Mouse (Mus musculus): ENCODE data around the gene Med12l. TPM values are rescaled to one million over a fixed set of nuclear protein-coding genes. Genes with fewer than 3 reads are reported as not detected.

Gene Med12l
- total and polyA plus RNA-seq, 3 experiments = 0.93 to 2.0 (median 1.5) TPM

- TF ChIP-seq RCOR1 (conservative IDR thresholded peaks at IDR 0.05; ENCODE audit: low read depth, low read length) (no peak), POLR2A (IDR thresholded peaks at IDR 0.05; ENCODE audit: low read depth, low read length) (no peak), SIN3A (IDR thresholded peaks at IDR 0.05; ENCODE audit: low read length) (no peak; the same call in 1 of the 2 replicates)
Observed at GRCm38 (mm10) chr3:59080293-59080916, 74.8 kb downstream of the Med12l start (continued).

GRCm38 (mm10) chr3:59080919-59081318 lies 75.3 kb downstream of the Med12l start:
- in situ Hi-C loops (cut with MboI; ENCODE audit: low pct_ligation_motif_present, low pct_unique_long_range_greater_than_20kb, low sequenced_read_pairs) = loop anchor here (5.0 kb wide), 1 partner anchor 36 kb away; no protein-coding TSS in a partner anchor
- TF ChIP-seq TCF12 (IDR thresholded peaks at IDR 0.05; ENCODE audit: low read depth, low read length) = peak; percentile 95
- peak; percentile 86 for TF ChIP-seq IRF4 (IDR thresholded peaks at IDR 0.05; ENCODE audit: low read depth, low read length)
- no peak for TF ChIP-seq UBTF (IDR thresholded peaks at IDR 0.05; ENCODE audit: low read depth, low read length)
- no peak for TF ChIP-seq GABPA (IDR thresholded peaks at IDR 0.05; ENCODE audit: insufficient replicate concordance, low read depth, low read length)
- 0 out of 2 replicates have a peak, but pooled peaks have one; percentile 50 for TF ChIP-seq TBP (conservative IDR thresholded peaks at IDR 0.05; ENCODE audit: low read depth, low read length)
- no peak for TF ChIP-seq KAT2A (IDR thresholded peaks at IDR 0.05; ENCODE audit: insufficient replicate concordance, low read length)
- TF ChIP-seq ZKSCAN1 (IDR thresholded peaks at IDR 0.05; ENCODE audit: borderline replicate concordance, low read depth, low read length) = no peak
- no peak for TF ChIP-seq E2F4 (IDR thresholded peaks at IDR 0.05; ENCODE audit: insufficient replicate concordance, low read depth, low read length)
- peak; percentile 59; the same call in 1 of the 2 replicates for TF ChIP-seq MAFK (IDR thresholded peaks at IDR 0.05; ENCODE audit: insufficient replicate concordance, low read length)
- TF ChIP-seq ZMIZ1 (IDR thresholded peaks at IDR 0.05; ENCODE audit: low read depth, low read length) = peak; percentile 65; the same call in 1 of the 2 replicates
- TF ChIP-seq ETS1 (conservative IDR thresholded peaks at IDR 0.05; ENCODE audit: low read depth, low read length) = peak; percentile 95
- 0 out of 2 replicates have a peak, but pooled peaks have one; percentile 43 for TF ChIP-seq HCFC1 (IDR thresholded peaks at IDR 0.05; ENCODE audit: low read depth, low read length)
- no peak for TF ChIP-seq MAX (IDR thresholded peaks at IDR 0.05; ENCODE audit: low read length)
- no peak for TF ChIP-seq MXI1 (IDR thresholded peaks at IDR 0.05; ENCODE audit: low read depth, low read length)
- TF ChIP-seq MEF2A (IDR thresholded peaks at IDR 0.05; ENCODE audit: borderline replicate concordance, low read depth, low read length) = peak; percentile 45; the same call in 1 of the 2 replicates
- TF ChIP-seq CHD1 (IDR thresholded peaks at IDR 0.05; ENCODE audit: low read depth, low read length) = no peak
- no peak for TF ChIP-seq PAX5 (IDR thresholded peaks at IDR 0.05; ENCODE audit: low read length)
- no peak for TF ChIP-seq NRF1 (IDR thresholded peaks at IDR 0.05; ENCODE audit: low read depth, low read length)
- TF ChIP-seq SMC3 (IDR thresholded peaks at IDR 0.05; ENCODE audit: low read depth, low read length) = no peak
- TF ChIP-seq ELF1 (IDR thresholded peaks at IDR 0.05; ENCODE audit: low read depth, low read length) = peak; percentile 73; the same call in 1 of the 2 replicates
- TF ChIP-seq MAZ (IDR thresholded peaks at IDR 0.05; ENCODE audit: low read depth, low read length) = peak; percentile 84
- peak; percentile 96 for TF ChIP-seq BHLHE40 (IDR thresholded peaks at IDR 0.05; ENCODE audit: low read depth, low read length)
- peak; percentile 66 for TF ChIP-seq RCOR1 (conservative IDR thresholded peaks at IDR 0.05; ENCODE audit: low read depth, low read length)
- no peak for TF ChIP-seq POLR2AphosphoS2 (IDR thresholded peaks at IDR 0.05; ENCODE audit: low read depth, low read length)
- TF ChIP-seq POLR2A (IDR thresholded peaks at IDR 0.05; ENCODE audit: low read depth, low read length) = peak; percentile 56; the same call in 1 of the 2 replicates
- TF ChIP-seq MYC (IDR thresholded peaks at IDR 0.05; ENCODE audit: low read depth, low read length) = peak; percentile 38; the same call in 1 of the 2 replicates
- peak; percentile 93 for TF ChIP-seq JUN (IDR thresholded peaks at IDR 0.05; ENCODE audit: insufficient read depth, low read depth, low read length)
- TF ChIP-seq USF2 (conservative IDR thresholded peaks at IDR 0.05; ENCODE audit: low read depth, low read length) = no peak
- no peak for TF ChIP-seq CTCF (conservative IDR thresholded peaks at IDR 0.05 in 1 of 2, IDR thresholded peaks at IDR 0.05 in 1 of 2; ENCODE audit: low read depth in 2 of 2, low read length in 2 of 2)
- TF ChIP-seq CHD2 (IDR thresholded peaks at IDR 0.05; ENCODE audit: low read length) = peak; percentile 69; the same call in 1 of the 2 replicates
- TF ChIP-seq RAD21 (IDR thresholded peaks at IDR 0.05; ENCODE audit: low read depth, low read length) = no peak
- TF ChIP-seq ZC3H11A (IDR thresholded peaks at IDR 0.05; ENCODE audit: low read depth, low read length) = no peak
- TF ChIP-seq NELFE (IDR thresholded peaks at IDR 0.05; ENCODE audit: low read depth, low read length) = no peak; the same call in 1 of the 2 replicates
- TF ChIP-seq ZNF384 (IDR thresholded peaks at IDR 0.05; ENCODE audit: low read depth, low read length) = no peak
- TF ChIP-seq USF1 (IDR thresholded peaks at IDR 0.05; ENCODE audit: low read depth, low read length) = no peak

More at GRCm38 (mm10) chr3:59080919-59081318, 75.3 kb downstream of the Med12l start:
- Histone ChIP-seq H3K27ac (ENCODE audit: insufficient read depth, low read depth) (peak overlapping the region; percentile 75), H3K9ac (ENCODE audit: insufficient read depth, low read depth) (peak overlapping the region; percentile 21; the same call in 1 of the 2 replicates), H3K4me2 (ENCODE audit: insufficient read depth, low read depth, poor library complexity, severe bottlenecking) (peak overlapping the region; percentile 58), H3K4me1 (ENCODE audit: control insufficient read depth in 1 of 2, insufficient read depth in 2 of 2) (peaks cover 20 to 46% of the 10 kb centered on the region in 2 experiments), H3K9me3 (replicated peaks; ENCODE audit: low read length) (no peaks in the 10 kb centered on the region), H3K4me3 (replicated peaks in 1 of 3; ENCODE audit: low read depth in 2 of 3, low read length in 2 of 3, poor library complexity in 1 of 3) (peak overlapping the region in 2 of 3 experiments; percentile 36 to 52), H3K36me3 (replicated peaks in 1 of 2; ENCODE audit: control insufficient read depth in 1 of 2, insufficient read depth in 1 of 2, low read length in 1 of 2) (peaks cover 0 to 11% of the 10 kb centered on the region in 2 experiments), H3K79me2 (replicated peaks; ENCODE audit: control insufficient read depth, extremely low read depth, insufficient read depth, poor library complexity, severe bottlenecking) (no peaks in the 10 kb centered on the region), H3K27me3 (replicated peaks) (no peaks in the 10 kb centered on the region)
- dilution Hi-C loops (cut with MboI; ENCODE audit: extremely low pct_ligation_motif_present, extremely low pct_unique_long_range_greater_than_20kb, low sequenced_read_pairs) = no loop called here
- peak; percentile 92 for DNase-seq (ENCODE audit: extremely low read depth)
